Mouse (Mus musculus): Measurements from ENCODE around the gene Dmtf1. TPM values are rescaled to one million over a fixed set of nuclear protein-coding genes. Genes with fewer than 3 reads are reported as not detected.

Dmtf1 gene
- polyA plus RNA-seq (2012; rRNA removed): 6.0 and 9.6 TPM in 2 replicates

DNA sequence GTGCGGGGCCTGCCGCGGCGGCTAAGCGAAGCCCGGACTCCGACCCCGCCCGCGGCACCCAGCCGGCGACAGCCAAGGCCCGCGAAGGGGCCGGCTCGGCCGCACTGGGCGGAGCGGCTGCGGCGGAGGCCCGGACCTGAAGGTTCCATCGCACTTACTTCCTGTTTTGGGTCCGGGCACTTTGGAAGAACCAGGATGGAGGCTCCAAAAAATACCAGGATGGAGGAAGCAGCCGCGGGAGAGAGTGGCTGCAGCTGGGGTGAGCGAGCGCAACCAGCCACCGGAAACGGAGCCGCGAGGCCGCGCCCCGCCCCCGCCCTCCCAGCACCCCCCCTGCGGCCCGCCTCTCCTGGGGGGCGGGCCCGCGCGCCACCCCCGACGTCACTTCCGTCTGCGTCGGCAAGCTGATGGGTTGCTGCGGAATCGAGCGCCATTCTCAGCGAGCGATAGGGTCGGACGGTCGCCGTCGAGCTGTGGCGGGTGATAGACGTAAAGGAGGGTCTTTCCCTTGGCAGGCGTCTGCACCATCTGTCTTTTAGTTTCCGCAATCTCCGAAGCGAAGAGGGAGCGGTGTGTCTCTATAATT lies at the start of gene Dmtf1:
TSS of gene Dmtf1 (minus strand) at position 321 of the 586 bp plus-strand sequence.

DNA sequence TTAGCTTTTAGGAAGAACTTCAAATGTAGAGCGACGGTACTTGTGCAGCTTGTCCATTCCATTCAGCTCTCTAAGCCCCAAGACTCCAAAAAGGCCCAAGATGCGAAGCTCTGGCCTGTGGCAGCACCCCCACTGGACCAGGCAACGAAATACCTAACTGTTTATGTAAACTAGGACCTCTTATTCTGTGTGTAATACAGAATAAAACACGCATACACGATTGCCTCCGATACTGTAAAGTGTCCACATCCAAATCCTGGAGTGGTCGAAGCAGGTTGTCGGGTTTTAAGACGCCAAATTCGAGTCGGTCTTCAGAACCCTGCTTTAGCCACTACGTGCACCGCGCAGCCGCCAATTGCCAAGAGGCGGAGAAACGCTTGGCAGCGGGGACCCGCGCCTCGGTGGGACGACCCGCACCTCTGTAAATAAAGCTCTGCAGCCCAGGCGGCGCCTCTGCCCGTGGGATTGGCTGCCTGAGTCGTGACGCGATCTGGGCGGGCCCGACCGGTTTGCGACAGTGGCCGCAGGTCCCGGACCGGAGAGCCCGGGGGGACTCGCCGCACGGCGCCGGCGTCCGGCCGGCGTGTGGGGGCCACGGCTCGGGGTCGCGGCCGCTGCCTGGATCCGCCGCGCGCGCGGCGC lies 61.2 kb downstream of the Dmtf1 start, which contains the start of gene Tmem243:
TSS of gene Tmem243 (plus strand) at position 462 of the 642 bp plus-strand sequence.

Other genes with a start within 250 kb of the Dmtf1 start
- gene Crot, start 164.5 kb downstream of the Dmtf1 start, polyA plus RNA-seq (2012; rRNA removed): 6.2 and 6.8 TPM in 2 replicates
- 12.2 and 19.1 TPM in 2 replicates for gene Tmem243, start 61.1 kb downstream of the Dmtf1 start, polyA plus RNA-seq (2012; rRNA removed)
- 0.98 and 1.1 TPM in 2 replicates for gene 9330182L06Rik, start 104.3 kb upstream of the Dmtf1 start, polyA plus RNA-seq (2012; rRNA removed)

All from ovary, adult 2 months (tissue).